Mouse (Mus musculus): ENCODE results near the gene Arsg.

GRCm38 (mm10) chr11:109564466-109565214, 91.5 kb downstream of the Arsg start:
- no peak for TF ChIP-seq CTCF (IDR thresholded peaks at IDR 0.05; ENCODE audit: low read depth, low read length)
- TF ChIP-seq POLR2A (IDR thresholded peaks at IDR 0.05; ENCODE audit: insufficient read depth, low read length): no peak

Measured in ES-Bruce4 (cell line).